Mouse (Mus musculus): Measurements from ENCODE around the gene Cluap1. TPM values are rescaled to one million over a fixed set of nuclear protein-coding genes. Genes with fewer than 3 reads are reported as not detected.
"Not testable (repeated sequence)": the region's sequence is repeated elsewhere in the genome, so short reads cannot be mapped to it uniquely, and the experiment has no call there.

Gene Cluap1
- polyA plus RNA-seq, 1 experiment: 1.1 TPM

GRCm38 (mm10) chr16:3929151-3929550, 20.6 kb downstream of the Cluap1 start:
- H3K9me3 ChIP-seq (ENCODE audit: control insufficient read depth, low read length): peaks cover 3% of the 10 kb centered on the region; the same call in 1 of the 2 replicates
- H3K36me3 ChIP-seq (ENCODE audit: control insufficient read depth): peaks cover 52% of the 10 kb centered on the region
- TF ChIP-seq TAL1 (IDR thresholded peaks at IDR 0.05; ENCODE audit: low read length) (no peak), GATA1 (IDR thresholded peaks at IDR 0.05; ENCODE audit: low read length) (no peak)
- H3K4me1 ChIP-seq (ENCODE audit: control insufficient read depth): no peaks in the 10 kb centered on the region
- H3K27me3 ChIP-seq (ENCODE audit: control insufficient read depth): no peaks in the 10 kb centered on the region
- no peak overlapping the region for H3K4me3 ChIP-seq (replicated peaks)

DNA sequence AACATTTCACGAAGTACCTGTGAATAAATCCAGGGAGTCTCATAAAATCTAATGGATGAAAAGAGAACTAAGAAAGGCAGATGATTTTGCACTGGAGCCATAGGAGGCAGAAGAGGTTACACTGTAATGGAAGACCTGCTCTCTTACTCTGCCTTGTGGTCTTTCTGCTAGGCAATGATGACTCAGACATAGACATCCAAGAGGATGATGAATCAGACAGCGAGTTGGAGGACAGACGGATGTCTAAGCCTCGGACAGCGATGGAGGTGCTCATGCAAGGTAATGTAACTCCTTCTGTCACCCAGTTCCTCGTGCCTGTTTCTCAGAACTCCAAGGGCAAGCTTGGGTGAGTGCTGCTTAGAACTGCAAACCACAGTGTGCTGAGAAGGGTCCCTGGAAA, 24.9 kb downstream of the Cluap1 start:
- Histone ChIP-seq H3K36me3 (ENCODE audit: control insufficient read depth) (peaks cover 63% of the 10 kb centered on the region), H3K4me1 (ENCODE audit: control insufficient read depth) (no peaks in the 10 kb centered on the region), H3K4me3 (replicated peaks) (no peak overlapping the region), H3K27me3 (ENCODE audit: control insufficient read depth) (no peaks in the 10 kb centered on the region), H3K9me3 (ENCODE audit: control insufficient read depth, low read length) (no peaks in the 10 kb centered on the region)
- TF ChIP-seq TAL1 (IDR thresholded peaks at IDR 0.05; ENCODE audit: low read length) (no peak), GATA1 (IDR thresholded peaks at IDR 0.05; ENCODE audit: low read length) (no peak)

GRCm38 (mm10) chr16:3934091-3934490, 25.5 kb downstream of the Cluap1 start:
- Histone ChIP-seq H3K36me3 (ENCODE audit: control insufficient read depth) (peaks cover 65% of the 10 kb centered on the region), H3K4me1 (ENCODE audit: control insufficient read depth) (no peaks in the 10 kb centered on the region)

DNA sequence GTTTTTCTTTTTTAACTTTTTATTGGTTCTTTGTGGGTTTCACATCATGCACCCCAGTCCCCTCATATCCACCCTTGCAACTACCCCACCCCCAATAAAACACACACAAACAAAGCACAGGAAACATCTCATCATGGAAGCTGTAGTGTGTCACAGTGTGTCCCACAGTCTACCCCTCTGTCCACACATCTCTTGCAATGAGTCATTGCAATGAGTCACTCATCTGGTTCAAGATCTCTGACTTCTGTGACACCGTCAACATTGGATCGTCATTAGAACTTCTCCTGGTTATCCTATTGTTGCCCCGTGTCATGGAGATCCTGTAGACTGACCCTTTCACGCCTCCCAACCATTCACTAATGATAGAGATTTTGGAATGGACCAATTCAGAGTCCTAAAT, 26.1 kb downstream of the Cluap1 start:
- TF ChIP-seq TAL1 (IDR thresholded peaks at IDR 0.05; ENCODE audit: low read length) (no peak), GATA1 (IDR thresholded peaks at IDR 0.05; ENCODE audit: low read length) (no peak)
- Histone ChIP-seq H3K27me3 (ENCODE audit: control insufficient read depth) (no peaks in the 10 kb centered on the region), H3K36me3 (ENCODE audit: control insufficient read depth) (peaks cover 65% of the 10 kb centered on the region), H3K9me3 (ENCODE audit: control insufficient read depth, low read length) (no peaks in the 10 kb centered on the region), H3K4me1 (ENCODE audit: control insufficient read depth) (no peaks in the 10 kb centered on the region), H3K4me3 (replicated peaks) (no peak overlapping the region)

More at GRCm38 (mm10) chr16:3934091-3934490, 25.5 kb downstream of the Cluap1 start:
- TF ChIP-seq TAL1 (IDR thresholded peaks at IDR 0.05; ENCODE audit: low read length) (no peak), GATA1 (IDR thresholded peaks at IDR 0.05; ENCODE audit: low read length) (no peak)
- Histone ChIP-seq H3K27me3 (ENCODE audit: control insufficient read depth) (no peaks in the 10 kb centered on the region), H3K9me3 (ENCODE audit: control insufficient read depth, low read length) (no peaks in the 10 kb centered on the region), H3K4me3 (replicated peaks) (no peak overlapping the region)

DNA sequence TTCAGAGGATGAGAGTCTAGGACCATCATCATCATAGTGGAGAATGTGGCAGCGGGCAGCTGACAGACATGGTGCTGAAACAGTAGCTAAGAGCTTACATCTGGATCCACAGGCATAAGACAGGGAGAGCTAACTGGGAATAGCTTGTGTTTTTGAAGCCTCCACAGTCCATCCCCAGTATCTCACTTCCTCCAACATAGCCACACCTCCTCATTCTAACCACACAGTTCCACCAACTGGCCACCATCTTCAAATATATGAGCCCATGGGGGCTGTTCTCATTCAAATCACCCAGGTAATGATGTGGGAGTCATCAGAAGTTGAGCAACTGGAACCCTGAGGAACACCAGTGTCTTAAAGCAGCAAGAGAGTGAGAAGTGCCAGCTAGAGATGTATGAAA, 42.5 kb downstream of the Cluap1 start:
- TF ChIP-seq TAL1 (IDR thresholded peaks at IDR 0.05; ENCODE audit: low read length): no peak
- Histone ChIP-seq H3K4me3 (replicated peaks) (no peak overlapping the region), H3K9me3 (ENCODE audit: control insufficient read depth, low read length) (no peaks in the 10 kb centered on the region), H3K27me3 (ENCODE audit: control insufficient read depth) (no peaks in the 10 kb centered on the region), H3K4me1 (ENCODE audit: control insufficient read depth) (no peaks in the 10 kb centered on the region), H3K36me3 (ENCODE audit: control insufficient read depth) (no peaks in the 10 kb centered on the region)

- TF ChIP-seq GATA1 (IDR thresholded peaks at IDR 0.05; ENCODE audit: low read length): no peak
- TF ChIP-seq TAL1 (IDR thresholded peaks at IDR 0.05; ENCODE audit: low read length): no peak
- Histone ChIP-seq H3K4me3 (replicated peaks) (no peak overlapping the region), H3K9me3 (ENCODE audit: control insufficient read depth, low read length) (no peaks in the 10 kb centered on the region), H3K36me3 (ENCODE audit: control insufficient read depth) (no peaks in the 10 kb centered on the region), H3K4me1 (ENCODE audit: control insufficient read depth) (no peaks in the 10 kb centered on the region), H3K27me3 (ENCODE audit: control insufficient read depth) (no peaks in the 10 kb centered on the region)
These were observed 47.8 kb downstream of the Cluap1 start for GRCm38 (mm10) chr16:3956369-3956768.

- no peak overlapping the region for H3K4me3 ChIP-seq (replicated peaks)
- TF ChIP-seq GATA1 (IDR thresholded peaks at IDR 0.05; ENCODE audit: low read length): no peak
- TF ChIP-seq TAL1 (IDR thresholded peaks at IDR 0.05; ENCODE audit: low read length): no peak
- H3K27me3 ChIP-seq (ENCODE audit: control insufficient read depth): no peaks in the 10 kb centered on the region
- no peaks in the 10 kb centered on the region for H3K36me3 ChIP-seq (ENCODE audit: control insufficient read depth)
- no peaks in the 10 kb centered on the region for H3K9me3 ChIP-seq (ENCODE audit: control insufficient read depth, low read length)
- no peaks in the 10 kb centered on the region for H3K4me1 ChIP-seq (ENCODE audit: control insufficient read depth)
These were observed 50.7 kb downstream of the Cluap1 start for GRCm38 (mm10) chr16:3959261-3959660.

- H3K36me3 ChIP-seq (ENCODE audit: control insufficient read depth): no peaks in the 10 kb centered on the region
- no peak for TF ChIP-seq TAL1 (IDR thresholded peaks at IDR 0.05; ENCODE audit: low read length)
- no peak for TF ChIP-seq GATA1 (IDR thresholded peaks at IDR 0.05; ENCODE audit: low read length)
- no peaks in the 10 kb centered on the region for H3K9me3 ChIP-seq (ENCODE audit: control insufficient read depth, low read length)
These were observed 56.4 kb downstream of the Cluap1 start for GRCm38 (mm10) chr16:3964990-3965389.

GRCm38 (mm10) chr16:3965534-3965933, 56.9 kb downstream of the Cluap1 start:
- no peaks in the 10 kb centered on the region for H3K27me3 ChIP-seq (ENCODE audit: control insufficient read depth)
- H3K9me3 ChIP-seq (ENCODE audit: control insufficient read depth, low read length): no peaks in the 10 kb centered on the region
- H3K4me3 ChIP-seq (replicated peaks): no peak overlapping the region
- no peaks in the 10 kb centered on the region for H3K4me1 ChIP-seq (ENCODE audit: control insufficient read depth)
- TF ChIP-seq TAL1 (IDR thresholded peaks at IDR 0.05; ENCODE audit: low read length): no peak
- no peak for TF ChIP-seq GATA1 (IDR thresholded peaks at IDR 0.05; ENCODE audit: low read length)
- H3K36me3 ChIP-seq (ENCODE audit: control insufficient read depth): no peaks in the 10 kb centered on the region

More at GRCm38 (mm10) chr16:3964990-3965389, 56.4 kb downstream of the Cluap1 start:
- Histone ChIP-seq H3K4me1 (ENCODE audit: control insufficient read depth) (no peaks in the 10 kb centered on the region), H3K27me3 (ENCODE audit: control insufficient read depth) (no peaks in the 10 kb centered on the region), H3K4me3 (replicated peaks) (no peak overlapping the region)

- H3K36me3 ChIP-seq (ENCODE audit: control insufficient read depth): peaks cover 21% of the 10 kb centered on the region
- not testable (repeated sequence) for H3K9me3 ChIP-seq (ENCODE audit: control insufficient read depth, low read length); H3K27me3 ChIP-seq (ENCODE audit: control insufficient read depth); H3K4me3 ChIP-seq (replicated peaks)
- peaks cover 18% of the 10 kb centered on the region for H3K4me1 ChIP-seq (ENCODE audit: control insufficient read depth)
These were observed 65.9 kb downstream of the Cluap1 start for GRCm38 (mm10) chr16:3974456-3974855.
